Mouse (Mus musculus): ENCODE results near the gene Rasal1.

Gene Rasal1

DNA sequence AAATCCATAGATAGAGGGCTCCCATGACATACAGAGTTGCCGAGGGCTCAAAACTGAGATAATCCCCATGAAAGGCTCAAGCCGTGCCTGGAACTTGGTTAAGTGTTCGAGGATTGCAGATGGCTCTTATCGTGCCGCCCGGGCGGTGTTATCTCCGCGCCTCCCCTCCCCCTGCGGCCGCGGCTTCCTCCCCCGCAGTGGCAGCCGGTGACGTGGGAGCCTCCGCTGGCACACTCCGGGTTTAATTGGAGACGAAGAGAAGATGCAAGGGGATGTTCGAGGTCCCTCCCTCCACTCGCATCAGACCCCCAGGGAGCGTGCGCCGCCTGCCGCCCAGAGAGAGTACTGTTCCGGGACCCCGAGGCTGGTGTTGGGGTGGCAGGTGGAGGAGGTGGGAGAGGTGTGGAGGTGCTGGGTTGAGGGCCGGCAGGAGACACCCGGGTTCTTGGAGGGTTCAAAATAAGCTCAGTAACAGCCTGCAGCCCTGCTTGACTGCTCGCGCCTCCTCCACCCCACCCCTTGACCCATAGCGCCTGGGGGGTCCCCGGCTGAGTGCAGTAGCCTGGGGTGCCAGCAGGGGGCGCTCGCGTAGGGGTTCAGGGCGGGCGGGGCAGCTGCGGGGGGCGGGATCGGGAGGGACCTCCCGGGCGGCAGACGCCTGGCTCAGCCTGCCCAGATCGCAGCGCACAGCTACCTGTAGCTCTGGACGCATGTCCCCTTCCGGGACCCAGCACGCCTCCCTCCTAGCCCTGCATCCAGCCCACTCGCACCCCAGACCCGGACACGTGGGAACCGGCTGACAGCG, at the start of gene Rasal1:
Gene Rasal1, plus strand, starts transcription at position 244 of the 805 bp plus-strand sequence.
- peak; percentile 72 to 79 for DNase-seq

- DNase-seq = no peak
Measured at GRCm38 (mm10) chr5:120599625-120600024, 49.0 kb upstream of the Rasal1 start.

- DNase-seq = peak in 1 of 2 experiments; percentile 4
Measured at GRCm38 (mm10) chr5:120600946-120601668, 47.5 kb upstream of the Rasal1 start.

DNA sequence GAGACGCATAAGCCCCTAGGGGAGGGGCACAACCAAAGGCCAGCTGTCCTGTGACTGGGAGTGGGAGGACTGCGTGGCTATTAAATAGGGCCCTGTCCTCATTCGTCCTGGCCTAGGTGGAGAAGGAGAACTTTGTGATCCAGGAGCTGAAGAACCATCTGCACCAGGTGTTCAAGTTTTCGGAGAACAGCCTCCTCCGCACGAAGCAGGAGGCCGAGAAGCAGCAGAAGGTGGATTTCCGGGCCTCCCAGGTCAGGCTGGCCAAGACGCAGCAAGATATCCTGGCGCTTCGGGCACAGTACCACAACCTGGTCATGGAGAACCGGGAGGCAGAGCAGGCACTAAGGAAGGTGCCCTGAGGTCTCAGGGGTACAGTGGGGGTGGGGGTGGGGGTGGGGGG, 46.4 kb upstream of the Rasal1 start:
- DNase-seq = no peak

GRCm38 (mm10) chr5:120603515-120603914, 45.1 kb upstream of the Rasal1 start:
- DNase-seq = no peak

- DNase-seq = peak; percentile 63 to 90
Measured at GRCm38 (mm10) chr5:120604839-120605238, 43.8 kb upstream of the Rasal1 start.

- DNase-seq = peak in 1 of 2 experiments; percentile 5
Measured at GRCm38 (mm10) chr5:120605241-120605661, 43.4 kb upstream of the Rasal1 start.

GRCm38 (mm10) chr5:120605688-120606087, 42.9 kb upstream of the Rasal1 start:
- peak; percentile 59 to 83 for DNase-seq

GRCm38 (mm10) chr5:120606590-120607200, 41.9 kb upstream of the Rasal1 start:
- no peak for DNase-seq

GRCm38 (mm10) chr5:120607335-120607734, 41.3 kb upstream of the Rasal1 start:
- no peak for DNase-seq

DNA sequence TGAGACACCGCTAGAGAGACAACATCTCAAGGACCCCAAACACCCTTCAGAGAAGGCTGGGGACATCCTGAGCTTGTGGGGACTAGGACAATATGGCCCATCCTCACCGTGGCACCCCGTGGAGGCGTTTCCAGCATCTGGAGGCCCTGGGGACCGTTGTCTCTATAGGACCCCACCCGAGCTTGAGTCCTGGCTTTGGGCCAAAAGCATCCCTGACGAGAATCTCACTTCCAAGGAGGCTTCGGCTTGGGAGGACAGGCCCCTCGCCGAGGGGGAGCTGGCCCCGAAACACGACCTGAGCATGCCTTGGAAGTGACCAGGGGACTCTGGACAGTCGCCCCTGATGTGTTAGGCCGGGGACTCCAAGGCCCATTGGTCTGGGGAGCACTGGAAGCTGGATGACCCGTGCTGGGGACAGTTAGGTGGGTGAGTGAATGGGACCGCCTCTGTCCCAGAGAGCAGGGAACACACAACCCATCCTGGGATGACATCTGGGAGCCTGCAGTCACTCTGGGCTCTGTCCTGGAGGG, 39.3 kb upstream of the Rasal1 start:
- no peak for DNase-seq

GRCm38 (mm10) chr5:120610906-120611305, 37.7 kb upstream of the Rasal1 start:
- no peak for DNase-seq

GRCm38 (mm10) chr5:120611416-120611815, 37.2 kb upstream of the Rasal1 start:
- DNase-seq = no peak

DNA sequence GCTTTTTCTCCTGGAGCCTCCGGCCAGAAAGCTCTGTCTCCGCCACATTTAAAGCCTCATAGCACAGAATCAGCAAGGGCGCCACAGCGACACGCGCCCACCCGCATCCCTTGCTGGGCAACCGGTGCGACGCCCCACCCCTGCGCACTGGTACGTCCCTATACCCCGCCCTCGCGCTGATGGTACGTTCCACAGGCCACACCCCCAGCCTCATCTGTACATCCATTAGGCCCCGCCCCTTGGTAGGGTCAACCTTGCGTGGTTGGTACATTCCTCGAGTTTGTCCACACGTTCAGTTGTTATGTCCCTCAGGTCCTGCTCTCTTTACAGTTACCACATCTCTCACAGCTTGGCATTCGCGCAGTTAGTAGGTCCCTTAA, 36.2 kb upstream of the Rasal1 start, which contains the start of the genes Rita1 and Ddx54:
Gene Rita1, minus strand, starts transcription at position 148 of the 380 bp plus-strand sequence.
Gene Ddx54, plus strand, starts transcription at position 298 of the 380 bp plus-strand sequence.
- DNase-seq = peak; percentile 95 to 99

DNA sequence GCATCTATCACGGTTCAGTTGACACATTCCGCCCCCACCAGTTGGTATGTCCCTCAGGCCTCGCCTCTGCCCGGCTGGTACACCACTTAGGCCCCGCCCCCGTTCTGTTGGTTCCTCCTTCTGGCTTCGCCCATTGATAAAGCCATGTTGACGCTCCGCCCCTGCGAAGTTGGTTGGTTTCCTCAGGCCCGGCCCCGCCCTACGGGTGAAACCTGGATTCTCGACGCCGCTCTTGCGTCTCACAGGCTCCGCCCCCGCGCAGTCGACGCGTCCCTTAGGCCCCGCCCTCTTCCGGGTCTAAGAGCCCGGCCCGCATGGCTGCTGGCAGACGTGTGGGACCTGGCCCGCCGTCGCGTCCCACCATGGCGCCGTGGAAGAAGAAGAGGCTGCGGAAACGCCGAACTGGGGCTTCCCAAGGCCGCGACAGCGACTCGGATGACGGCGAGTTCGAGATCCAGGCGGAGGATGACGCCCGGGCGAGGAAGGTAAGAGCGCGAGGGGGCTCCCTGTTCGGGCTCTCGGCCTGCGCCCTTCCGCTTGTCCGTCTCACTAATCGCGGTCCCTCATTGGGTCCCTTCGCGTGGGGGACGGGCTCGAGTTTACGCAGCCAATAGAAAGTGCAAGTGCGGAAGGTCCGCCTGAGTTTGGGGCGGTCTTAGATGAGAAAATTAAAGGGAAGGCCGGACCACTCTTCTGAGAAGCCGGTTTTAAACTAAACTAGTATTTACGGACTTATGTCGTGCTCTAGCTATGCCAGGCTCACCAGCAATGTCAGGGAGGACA, 35.6 kb upstream of the Rasal1 start:
- peak; percentile 100 for DNase-seq

GRCm38 (mm10) chr5:120615903-120616302, 32.7 kb upstream of the Rasal1 start:
- no peak for DNase-seq

GRCm38 (mm10) chr5:120618778-120619177, 29.8 kb upstream of the Rasal1 start:
- no peak for DNase-seq

DNA sequence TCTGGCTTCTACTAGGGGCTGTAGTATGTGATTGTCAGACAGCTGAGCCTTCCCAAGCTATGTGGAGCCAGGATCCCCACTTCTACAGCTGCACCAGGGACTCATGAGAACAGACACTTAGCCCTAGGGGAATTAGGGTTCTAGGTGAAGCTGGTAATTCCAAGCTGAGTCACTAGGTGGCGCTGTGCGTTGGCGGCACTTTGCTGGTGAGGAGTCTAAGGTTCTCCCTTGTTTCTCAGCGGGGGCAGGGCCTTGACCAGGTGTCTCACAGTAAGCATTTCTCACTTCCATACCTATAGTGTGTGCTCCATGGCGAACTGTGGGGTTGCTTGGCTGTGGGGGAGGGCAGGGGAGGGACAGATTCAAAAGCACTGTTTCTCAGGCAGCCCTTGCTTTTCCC, 29.4 kb upstream of the Rasal1 start:
- peak; percentile 65 to 83 for DNase-seq

DNA sequence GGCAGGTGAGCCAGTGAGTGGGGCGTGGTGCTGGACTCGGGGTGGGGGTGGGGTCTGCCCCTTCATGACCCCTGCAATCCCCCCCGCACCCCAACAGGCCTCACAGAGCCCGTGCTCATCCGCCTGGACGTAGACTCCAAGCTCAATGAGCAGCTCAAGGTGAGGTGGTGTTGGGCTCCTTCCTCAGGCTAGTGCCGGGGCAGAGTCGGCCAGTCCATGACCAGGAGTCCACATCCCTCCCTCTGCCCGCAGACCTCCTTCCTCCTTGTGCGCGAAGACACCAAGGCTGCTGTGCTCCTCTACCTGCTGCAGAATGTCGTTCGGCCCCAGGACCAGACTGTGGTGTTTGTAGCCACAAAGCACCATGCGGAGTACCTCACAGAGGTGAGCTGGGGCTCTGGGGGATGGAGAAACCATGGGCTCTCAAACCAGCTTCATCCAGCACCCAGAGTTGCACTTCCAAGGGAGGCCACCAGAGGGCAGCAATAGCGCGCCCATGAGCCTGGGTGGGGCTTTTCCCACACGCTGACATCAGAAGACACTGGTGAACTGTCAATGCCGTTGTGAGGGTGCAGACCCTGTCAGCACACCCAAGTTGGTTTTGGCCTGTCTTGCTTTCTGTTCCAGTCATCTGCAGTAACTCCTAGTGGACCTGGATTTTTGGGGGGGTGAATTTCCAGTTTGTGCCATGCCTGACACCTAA, 28.1 kb upstream of the Rasal1 start:
- peak; percentile 81 to 91 for DNase-seq

GRCm38 (mm10) chr5:120621078-120621765, 27.4 kb upstream of the Rasal1 start:
- peak; percentile 77 to 80 for DNase-seq

GRCm38 (mm10) chr5:120621846-120622197, 26.8 kb upstream of the Rasal1 start:
- no peak for DNase-seq
